Mouse (Mus musculus) layer of hippocampus, postnatal 25 days (tissue): Measurements from ENCODE around the gene Dcaf5. TPM values are rescaled to one million over a fixed set of nuclear protein-coding genes. Genes with fewer than 3 reads are reported as not detected.
"Not testable (repeated sequence)": the region's sequence is repeated elsewhere in the genome, so short reads cannot be mapped to it uniquely, and the experiment has no call there.

Source experiments
- DNase-seq, 2 experiments: peaks; one replicate each; pipeline ENCODE4 v3.0.0; 2022; ENCODE audit warnings: mixed read lengths in 2 of 2, low spot score in 1 of 2; ENCODE audit errors: extremely low spot score in 1 of 2
- total RNA-seq, 2 experiments: library from RNA; stranded (reverse); gene quantifications; 2 replicates each; pipeline ENCODE4 v1.2.3; 2021

The Dcaf5 gene
- total RNA-seq: 10 to 100 TPM; 66.7 to 84.1 TPM

- peak; percentile 68 to 72 for DNase-seq
Observed at GRCm38 (mm10) chr12:80436336-80436976, at the start of gene Dcaf5. TSS of gene Dcaf5 (minus strand) at chr12:80436601.

GRCm38 (mm10) chr12:80483397-80483796 lies 47.0 kb upstream of the Dcaf5 start:
- no peak for DNase-seq

DNA sequence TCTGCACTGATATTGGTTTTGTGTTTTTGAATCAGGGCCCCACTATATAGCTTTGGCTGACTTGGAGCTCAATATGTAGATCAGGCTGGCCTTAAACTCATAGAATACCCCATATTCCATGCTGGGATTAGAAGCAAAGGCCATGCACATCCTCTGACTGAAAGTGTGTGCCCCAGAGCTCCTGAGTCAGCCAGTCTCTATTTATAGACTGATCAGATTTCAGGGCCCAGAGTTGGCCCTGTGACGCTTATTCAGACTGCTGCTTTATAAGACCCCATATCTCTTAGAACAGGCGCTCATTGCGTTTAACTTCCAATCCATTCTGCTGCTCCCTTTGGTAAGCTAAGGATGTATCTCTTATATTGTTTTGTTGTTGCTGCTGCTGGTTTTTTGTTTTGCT lies 43.6 kb upstream of the Dcaf5 start:
- no peak for DNase-seq

DNA sequence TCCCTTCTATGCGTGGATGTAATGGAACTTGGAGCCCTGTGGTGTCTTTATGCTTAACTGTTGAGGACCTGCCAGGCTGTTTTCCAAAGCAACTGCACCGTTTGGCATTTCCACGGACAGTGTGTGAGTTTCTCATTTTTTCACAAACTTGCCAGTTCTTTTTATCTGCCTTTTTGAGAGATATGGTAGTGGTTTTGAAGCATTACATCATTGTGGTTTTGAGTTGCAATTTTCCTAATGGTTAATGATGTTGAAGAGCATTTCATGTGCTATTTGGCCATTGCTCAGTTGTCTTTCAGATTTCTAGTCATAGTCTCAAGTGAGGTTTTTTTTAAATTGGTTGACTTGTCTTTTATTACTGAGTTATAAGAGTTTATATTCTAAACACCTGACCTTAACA lies 37.3 kb upstream of the Dcaf5 start:
- no peak for DNase-seq

- DNase-seq: no peak
Observed at GRCm38 (mm10) chr12:80471926-80472325, 35.5 kb upstream of the Dcaf5 start.

- DNase-seq: no peak
Observed at GRCm38 (mm10) chr12:80470206-80470605, 33.8 kb upstream of the Dcaf5 start.

- DNase-seq: no peak
Observed at GRCm38 (mm10) chr12:80463666-80464269, 27.4 kb upstream of the Dcaf5 start.

DNA sequence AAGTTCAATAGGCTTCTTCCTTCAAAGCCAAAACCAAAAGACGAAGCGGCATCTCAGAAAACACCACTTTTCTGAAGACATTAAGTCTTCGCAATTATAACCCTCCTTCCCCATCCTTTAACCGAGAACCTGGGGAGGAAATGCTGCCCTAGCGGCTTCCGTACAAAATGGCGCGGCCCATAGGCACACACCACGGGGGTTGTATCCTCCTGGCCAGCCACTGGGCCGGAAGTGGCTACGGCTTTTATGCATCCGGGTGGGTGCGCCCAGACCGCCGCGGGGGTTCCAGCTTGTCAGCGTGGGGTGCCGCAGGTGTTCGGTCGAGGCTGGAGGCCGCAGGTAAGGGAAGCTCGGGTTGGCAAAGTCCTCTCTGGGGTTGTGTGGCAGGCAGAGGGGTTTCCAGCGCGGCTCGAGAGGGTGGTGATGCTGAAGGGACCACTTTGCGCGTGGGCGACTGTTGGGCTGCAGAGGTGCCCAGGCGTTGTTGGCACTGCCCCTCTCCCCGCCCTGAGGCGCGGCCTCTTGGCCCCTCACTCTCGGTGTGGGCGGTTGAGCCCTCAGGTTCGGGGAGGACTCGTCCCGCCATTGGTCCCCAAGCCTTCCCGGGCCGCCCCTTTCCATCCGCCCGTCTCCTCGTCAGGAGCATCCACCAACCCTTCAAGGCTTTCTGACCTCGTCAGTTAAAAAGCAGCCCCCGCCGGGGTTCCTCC lies 26.7 kb upstream of the Dcaf5 start, which contains the start of gene Exd2:
Exd2 (plus strand) TSS at position 154 of the 710 bp plus-strand sequence.
- peak; percentile 76 to 86 for DNase-seq

GRCm38 (mm10) chr12:80462292-80462896 lies 26.0 kb upstream of the Dcaf5 start:
- DNase-seq: not testable (repeated sequence)

GRCm38 (mm10) chr12:80458033-80458432 lies 21.6 kb upstream of the Dcaf5 start:
- DNase-seq: no peak

GRCm38 (mm10) chr12:80453506-80453905 lies 17.1 kb upstream of the Dcaf5 start:
- DNase-seq: no peak

DNA sequence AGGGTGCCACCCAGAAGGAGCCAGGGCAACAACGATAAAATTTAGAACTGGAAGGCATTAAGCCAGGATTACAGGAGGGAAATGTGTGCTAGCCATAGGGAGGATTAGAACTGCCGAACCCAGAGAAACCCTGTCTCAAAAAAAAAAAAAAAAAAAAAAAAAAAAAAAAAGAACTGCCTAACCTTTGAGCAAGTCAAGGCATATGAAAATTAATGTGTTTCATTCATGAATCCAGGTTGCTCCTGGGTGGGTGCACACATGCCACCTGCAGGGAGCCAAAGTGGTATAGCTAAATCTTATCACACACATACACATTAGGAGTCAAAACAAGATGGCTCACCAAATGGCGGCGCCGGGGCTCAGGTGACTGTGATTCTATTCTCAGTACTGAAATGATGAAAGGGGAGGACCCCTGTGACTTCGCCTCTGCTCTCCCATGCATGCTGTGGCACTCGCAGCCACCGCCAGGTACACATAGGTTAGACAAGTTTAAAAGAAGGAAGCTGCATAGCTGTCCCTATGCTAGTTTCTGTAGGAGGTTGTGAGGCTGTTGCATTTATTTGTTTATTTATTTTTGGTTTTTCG lies 8.2 kb upstream of the Dcaf5 start:
- no peak for DNase-seq

GRCm38 (mm10) chr12:80440957-80441356 lies 4.6 kb upstream of the Dcaf5 start:
- DNase-seq: no peak

DNA sequence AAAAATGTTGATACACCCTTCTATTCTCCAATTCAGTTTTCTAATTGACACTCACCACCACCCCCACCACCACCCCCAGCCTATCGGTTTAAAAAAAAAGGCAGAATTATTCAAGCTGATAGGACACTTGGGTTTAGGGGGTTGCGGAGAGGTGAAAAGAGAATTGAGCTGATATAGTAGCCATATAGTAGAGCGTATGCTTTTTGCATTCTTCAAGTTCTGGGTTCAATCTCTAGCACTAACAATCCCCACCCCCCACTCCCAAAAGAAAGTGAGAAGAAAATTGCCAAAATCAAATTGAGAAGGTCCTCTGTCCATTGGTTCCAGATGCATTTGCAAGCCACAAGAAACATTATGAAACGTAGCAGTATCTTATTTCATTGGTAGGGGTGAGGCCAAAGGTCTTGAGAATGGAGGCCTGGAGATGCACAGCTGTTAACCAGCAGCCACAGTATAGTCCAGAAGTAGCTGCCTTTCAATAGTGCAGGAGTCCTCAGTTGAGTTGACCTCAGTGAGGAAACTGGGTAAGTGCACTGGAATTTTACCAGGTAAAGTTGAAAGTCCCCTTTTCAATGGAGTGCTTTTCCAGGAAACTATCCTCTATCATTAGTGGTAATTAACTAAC lies 762 bp upstream of the Dcaf5 start:
- DNase-seq: no peak

- no peak for DNase-seq
Observed at GRCm38 (mm10) chr12:80435887-80436286, 514 bp downstream of the Dcaf5 start.

DNA sequence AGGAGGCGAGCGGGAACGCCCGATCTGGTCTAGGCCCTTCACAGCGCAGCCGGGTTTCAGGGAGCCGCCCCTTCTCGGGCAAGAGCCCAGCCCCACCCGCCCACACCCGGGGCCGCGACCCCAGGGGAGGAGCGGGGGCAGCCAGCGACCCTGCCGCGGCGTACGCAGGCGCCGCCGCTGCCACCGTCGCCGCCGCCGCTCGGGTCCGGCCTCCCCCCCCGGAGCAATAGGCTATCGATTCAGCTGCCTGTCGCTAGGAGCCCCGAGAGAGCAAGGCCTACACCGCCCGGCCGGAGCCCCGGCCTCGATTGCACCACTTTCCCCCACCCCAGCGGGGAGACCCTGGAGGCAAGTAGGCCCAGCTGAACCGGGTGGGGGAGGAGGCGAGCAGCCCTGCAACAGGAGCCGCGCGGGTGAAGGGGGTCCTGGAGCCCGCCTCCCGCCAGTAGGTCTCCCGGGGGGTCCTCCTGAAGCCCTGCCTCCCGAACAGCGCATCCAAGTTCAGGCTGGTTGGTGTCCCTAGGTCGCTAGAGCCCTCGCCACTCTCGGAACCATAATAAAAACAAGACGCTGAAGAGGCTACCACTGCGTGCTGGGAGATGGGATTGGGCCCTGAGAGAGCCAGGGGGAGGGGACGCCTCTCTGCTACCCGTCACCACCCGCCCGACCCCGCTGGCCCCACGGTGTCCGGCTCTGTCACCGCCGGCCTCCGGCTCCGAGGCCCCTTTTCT lies 1.3 kb downstream of the Dcaf5 start:
- DNase-seq: peak; percentile 62 to 69

DNA sequence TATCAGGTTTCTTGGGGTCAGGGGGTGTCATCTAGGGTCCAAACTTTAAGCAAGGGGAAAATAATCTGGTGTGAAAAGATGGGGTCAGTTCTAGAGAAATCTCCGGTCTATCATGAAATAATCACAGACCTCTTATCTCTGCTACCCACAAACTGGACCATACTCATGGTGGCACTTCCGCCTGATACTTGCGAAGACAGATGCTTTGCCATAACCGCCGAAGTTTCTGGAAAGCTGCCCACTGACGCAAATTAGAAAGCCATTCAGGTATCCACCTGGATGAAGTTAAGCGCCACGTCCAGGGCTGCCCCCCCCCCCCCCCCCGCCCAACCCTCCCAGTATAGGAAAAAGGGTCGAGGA lies 1.8 kb downstream of the Dcaf5 start:
- no peak for DNase-seq

- DNase-seq: no peak
Observed at GRCm38 (mm10) chr12:80433266-80433665, 3.1 kb downstream of the Dcaf5 start.

DNA sequence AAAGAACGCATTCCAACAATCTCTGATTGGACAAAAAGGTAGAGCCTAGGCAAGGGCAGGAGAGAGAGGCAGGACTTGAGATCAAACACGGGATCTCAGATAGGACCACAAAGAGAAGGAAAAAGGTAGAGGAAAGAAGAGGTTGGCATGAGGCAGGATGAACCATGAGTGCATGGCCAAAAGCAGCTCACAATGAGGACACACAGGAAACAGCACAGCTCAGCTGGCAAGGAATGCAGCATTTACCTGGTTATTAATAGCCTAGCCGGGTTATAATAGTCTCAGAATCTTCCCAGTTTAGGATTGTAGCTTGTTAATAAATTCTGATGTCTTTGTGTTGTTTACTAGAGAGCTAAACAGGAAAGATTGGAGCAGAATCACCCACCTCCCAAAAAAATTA lies 8.7 kb downstream of the Dcaf5 start:
- DNase-seq: no peak

DNA sequence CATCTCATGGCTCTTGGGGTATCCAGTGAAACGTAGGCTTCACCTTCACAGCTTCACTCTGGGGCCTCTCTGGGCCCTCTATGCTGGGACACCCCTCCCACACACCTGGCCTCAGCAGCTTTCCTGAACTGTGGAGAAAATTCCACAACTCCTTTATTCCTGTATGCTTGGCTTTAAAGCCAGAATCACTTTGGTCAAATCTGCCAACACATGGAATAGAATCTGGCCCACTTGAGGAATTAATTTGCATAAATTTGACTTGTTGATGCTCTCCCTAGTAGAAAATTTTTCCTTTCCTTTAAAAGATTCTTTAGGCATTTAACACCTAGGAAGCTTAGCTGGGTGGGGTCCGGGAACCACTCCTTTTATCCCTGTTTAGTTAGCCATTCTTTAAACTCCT lies 21.3 kb downstream of the Dcaf5 start:
- no peak for DNase-seq
